Mouse (Mus musculus): ENCODE measurements around the gene Tmem86b. TPM values are rescaled to one million over a fixed set of nuclear protein-coding genes. Genes with fewer than 3 reads are reported as not detected.

Gene Tmem86b
- total RNA-seq, 1 experiment from 2014 or later: 16.2 TPM

Small RNAs within 50 kb of the gene (microRNA-seq; reads per million reads assigned to microRNA genes)
- gene Gm23577: 0 reads per million in 2 experiments

Other genes with a start within 250 kb of the Tmem86b start
- 0.15 and 0.38 TPM in 2 replicates for gene Gp6, start 233.7 kb downstream of the Tmem86b start, total RNA-seq (2021)
- gene Rdh13, start 185.8 kb downstream of the Tmem86b start, total RNA-seq (2021): 26.1 and 31.7 TPM in 2 replicates
- 5.9 TPM in 2 replicates for gene Eps8l1, start 170.7 kb downstream of the Tmem86b start, total RNA-seq (2021)
- gene Ppp1r12c, start 129.7 kb downstream of the Tmem86b start, total RNA-seq (2021): 83.4 and 90.8 TPM in 2 replicates
- gene Tnnt1, start 115.0 kb downstream of the Tmem86b start, total RNA-seq (2021): 1.1 and 2.0 TPM in 2 replicates
- 0.85 and 3.0 TPM in 2 replicates for gene Tnni3, start 107.2 kb downstream of the Tmem86b start, total RNA-seq (2021)
- gene Dnaaf3, start 99.0 kb downstream of the Tmem86b start, total RNA-seq (2021): 0.63 and 0.75 TPM in 2 replicates
- 8.2 and 11.6 TPM in 2 replicates for gene Syt5, start 83.9 kb downstream of the Tmem86b start, total RNA-seq (2021)
- gene Ptprh, start 27.4 kb downstream of the Tmem86b start, total RNA-seq (2021): not detected in 2 replicates
- 80.9 and 86.1 TPM in 2 replicates for gene Ppp6r1, start 27.6 kb upstream of the Tmem86b start, total RNA-seq (2021)
- 34.0 and 37.9 TPM in 2 replicates for gene Hspbp1, start 53.6 kb upstream of the Tmem86b start, total RNA-seq (2021)
- 6.0 and 8.4 TPM in 2 replicates for gene Brsk1, start 59.2 kb upstream of the Tmem86b start, total RNA-seq (2021)
- 0.30 and 0.79 TPM in 2 replicates for gene Tmem150b, start 93.8 kb upstream of the Tmem86b start, total RNA-seq (2021)
- gene Kmt5c, start 108.7 kb upstream of the Tmem86b start, total RNA-seq (2021): 60.3 and 70.7 TPM in 2 replicates
- gene Cox6b2, start 121.7 kb upstream of the Tmem86b start, total RNA-seq (2021): 28.1 and 31.3 TPM in 2 replicates
- not detected in 2 replicates for gene Fam71e2, start 139.9 kb upstream of the Tmem86b start, total RNA-seq (2021)
- gene Il11, start 151.4 kb upstream of the Tmem86b start, total RNA-seq (2021): not detected in 2 replicates
- not detected in 2 replicates for gene Tmem190, start 151.5 kb upstream of the Tmem86b start, total RNA-seq (2021)
- 10.2 and 11.7 TPM in 2 replicates for gene Tmem238, start 158.2 kb upstream of the Tmem86b start, total RNA-seq (2021)
- gene Rpl28, start 161.5 kb upstream of the Tmem86b start, total RNA-seq (2021): 1,145 and 1,281 TPM in 2 replicates
- gene Ube2s, start 181.2 kb upstream of the Tmem86b start, total RNA-seq (2021): 140 and 146 TPM in 2 replicates
- 2.2 and 2.9 TPM in 2 replicates for gene Shisa7, start 213.3 kb upstream of the Tmem86b start, total RNA-seq (2021)
- 8.6 and 12.5 TPM in 2 replicates for gene Isoc2b, start 238.8 kb upstream of the Tmem86b start, total RNA-seq (2021)
- gene Isoc2a, start 245.7 kb upstream of the Tmem86b start, total RNA-seq (2021): 55.7 and 67.9 TPM in 2 replicates

Measured in adrenal gland, postnatal 14 days (tissue).